In the genomic region with DNA sequence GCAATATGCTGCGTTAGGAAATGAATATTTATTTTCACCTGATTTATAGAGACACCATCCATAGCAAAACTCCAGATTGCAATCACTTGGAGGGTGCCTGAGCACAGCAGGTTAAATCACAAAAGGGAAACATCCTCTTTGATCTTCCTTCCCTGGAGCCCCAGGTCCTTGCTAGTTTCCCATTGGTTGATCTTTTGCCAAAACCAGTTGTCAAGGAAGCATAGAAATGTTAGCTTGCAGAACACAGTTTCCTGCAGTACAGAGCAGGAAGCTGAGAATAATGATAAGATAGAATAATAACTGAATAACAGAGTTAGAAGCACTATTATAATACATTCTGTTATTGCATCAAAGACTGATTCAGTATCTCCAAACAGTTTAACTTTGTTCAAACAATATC, we compare ENCODE assay signal across 18 mouse cellular contexts.
DNase-seq lines count a peak whose midpoint lies in the region; ATAC-seq and TF ChIP-seq lines count a peak whose summit lies in the region.
"Had no signal": no experiment of that assay in that cellular context is flagged by ENCODE, and none has a peak within 500 bp of the region (broad histone marks: within the 10 kb centered on the region; RNA-seq: fewer than 3 reads in every experiment).

No protein-coding gene starts in this region.

- TF ChIP-seq EP300 in liver, postnatal 0 days (IDR thresholded peaks at IDR 0.05; ENCODE audit: low read depth), result peak; percentile 42; the same call in 1 of the 2 replicates

- H3K4me3 ChIP-seq in heart, embryonic 11.5 days (ENCODE audit: low read depth, low read length), result no peak overlapping the region
- no peak overlapping the region for H3K4me3 ChIP-seq in liver, postnatal 0 days (ENCODE audit: low read depth, low read length)
- H3K4me3 ChIP-seq: hindbrain, embryonic 10.5 days; intestine, embryonic 15.5 days; layer of hippocampus, adult 2 months; left cerebral cortex, adult 2 months; limb, embryonic 13.5 days; neural tube, embryonic 15.5 days had no signal

- no peak overlapping the region for H3K27ac ChIP-seq in heart, embryonic 11.5 days (ENCODE audit: low read depth, low read length)
- no peak overlapping the region for H3K27ac ChIP-seq in liver, postnatal 0 days (ENCODE audit: low read depth)
- H3K27ac ChIP-seq: hindbrain, embryonic 10.5 days; intestine, embryonic 15.5 days; layer of hippocampus, adult 2 months; left cerebral cortex, adult 2 months; limb, embryonic 13.5 days; neural tube, embryonic 15.5 days had no signal

- H3K27me3 ChIP-seq in heart, embryonic 11.5 days (ENCODE audit: control insufficient read depth, insufficient read depth, low read length), result no peaks in the 10 kb centered on the region
- H3K27me3 ChIP-seq in liver, postnatal 0 days (ENCODE audit: insufficient read depth, low read length), result no peaks in the 10 kb centered on the region
- H3K27me3 ChIP-seq: CH12.LX; intestine, embryonic 15.5 days; limb, embryonic 13.5 days; neural tube, embryonic 15.5 days had no signal

- H3K4me1 ChIP-seq in heart, embryonic 11.5 days (ENCODE audit: control insufficient read depth, insufficient read depth, low read length), result no peaks in the 10 kb centered on the region
- H3K4me1 ChIP-seq in liver, postnatal 0 days (ENCODE audit: insufficient read depth), result no peaks in the 10 kb centered on the region
- H3K4me1 ChIP-seq: hindbrain, embryonic 10.5 days; intestine, embryonic 15.5 days; limb, embryonic 13.5 days; neural tube, embryonic 15.5 days had no signal

- H3K9me3 ChIP-seq in heart, embryonic 11.5 days (replicated peaks; ENCODE audit: control insufficient read depth, low read length), result no peaks in the 10 kb centered on the region
- no peaks in the 10 kb centered on the region for H3K9me3 ChIP-seq in liver, postnatal 0 days (ENCODE audit: low read length)
- H3K9me3 ChIP-seq: hindbrain, embryonic 10.5 days; intestine, embryonic 15.5 days; limb, embryonic 13.5 days; neural tube, embryonic 15.5 days had no signal

- TF ChIP-seq CTCF in liver, postnatal 0 days (IDR thresholded peaks at IDR 0.05; ENCODE audit: low read depth), result no peak

- WGBS in heart, embryonic 11.5 days (ENCODE audit: insufficient replicate concordance), result 47% methylated on average over 1 of the region's 1 CpGs
- 57% methylated on average over 1 of the region's 1 CpGs for WGBS in liver, postnatal 0 days (ENCODE audit: insufficient replicate concordance)

- DNase-seq in heart, adult 11 months, result peak; percentile 9
- no peak for DNase-seq in liver, postnatal 0 days
- no peak for DNase-seq in liver
- DNase-seq in brain, adult 2 months (ENCODE audit: low read depth, low spot score), result peak; percentile 8
- DNase-seq in natural killer cell, adult 2 months (ENCODE audit: low spot score in 2 of 2), result no peak
- DNase-seq in right cerebral cortex, postnatal 36 days (ENCODE audit: low spot score in 2 of 2), result no peak
- DNase-seq: adrenal gland, postnatal 25 days; cerebellum, adult 11-12 months; heart, adult 18-20 months had no signal

- no peak overlapping the region for H3K4me2 ChIP-seq in heart, embryonic 11.5 days
- no peak overlapping the region for H3K4me2 ChIP-seq in liver, postnatal 0 days (ENCODE audit: low read depth, low read length)
- H3K4me2 ChIP-seq: intestine, embryonic 15.5 days; limb, embryonic 13.5 days; neural tube, embryonic 15.5 days had no signal

- no peaks in the 10 kb centered on the region for H3K36me3 ChIP-seq in heart, embryonic 11.5 days (ENCODE audit: control insufficient read depth, insufficient read depth, low read length)
- no peaks in the 10 kb centered on the region for H3K36me3 ChIP-seq in liver, postnatal 0 days (replicated peaks; ENCODE audit: insufficient read depth, low read length)
- H3K36me3 ChIP-seq: hindbrain, embryonic 10.5 days; intestine, embryonic 15.5 days; limb, embryonic 13.5 days; neural tube, embryonic 15.5 days had no signal

- no peak for ATAC-seq in heart, embryonic 11.5 days (replicated peaks; ENCODE audit: insufficient number of reproducible peaks, low FRiP score, low TSS enrichment)
- 0 out of 2 replicates have a peak, but pooled peaks have one; percentile 19 for ATAC-seq in liver, postnatal 0 days
- ATAC-seq in hematopoietic stem cell, adult 5-6 weeks (replicated peaks in 1 of 2; ENCODE audit: insufficient read depth in 1 of 2, low FRiP score in 2 of 2, low TSS enrichment in 1 of 2, low read depth in 1 of 2, poor library complexity in 2 of 2, severe bottlenecking in 2 of 2), result peak; percentile 71 to 75
- ATAC-seq: intestine, embryonic 15.5 days had no signal

- no peak overlapping the region for H3K9ac ChIP-seq in heart, embryonic 11.5 days (ENCODE audit: low read depth, low read length)
- no peak overlapping the region for H3K9ac ChIP-seq in liver, postnatal 0 days (replicated peaks)
- H3K9ac ChIP-seq: intestine, embryonic 15.5 days; limb, embryonic 13.5 days; neural tube, embryonic 15.5 days had no signal

Comparison
In these comparisons a context has a peak if more than half of its experiments do, and no peak if none do; other contexts are left out.
1. DNase-seq: peak in heart, adult 11 months (single experiment) and brain, adult 2 months (single experiment); none in liver, postnatal 0 days (single experiment), liver (single experiment), natural killer cell, adult 2 months (0 of 2) and right cerebral cortex, postnatal 36 days (0 of 2).